Comparison of ENCODE assay signal across 17 mouse cellular contexts in the genomic region with DNA sequence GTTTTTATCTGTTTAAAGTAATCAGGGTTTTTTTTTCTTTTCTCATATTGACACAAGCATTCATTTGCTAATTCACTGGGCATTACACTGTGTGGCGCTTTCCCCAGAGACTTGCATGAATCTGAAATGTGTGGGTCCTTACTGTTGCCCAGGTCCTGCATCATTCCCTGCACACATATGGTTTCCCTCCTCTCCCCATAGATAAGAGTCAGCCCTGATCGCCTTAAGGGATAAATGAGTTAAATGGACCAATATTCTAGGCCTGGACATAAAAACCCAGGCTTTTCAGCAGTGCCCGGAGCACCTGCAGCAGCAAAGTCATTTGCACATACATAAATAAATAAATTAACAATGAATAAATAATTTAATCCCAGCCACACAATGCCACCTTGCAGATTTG. TPM values are rescaled to one million over a fixed set of nuclear protein-coding genes. Genes with fewer than 3 reads are reported as not detected.
"Had no signal": no experiment of that assay in that cellular context is flagged by ENCODE, and none has a peak within 500 bp of the region (broad histone marks: within the 10 kb centered on the region; RNA-seq: fewer than 3 reads in every experiment).

No protein-coding gene starts in this region.

- ATAC-seq: lung, postnatal 0 days had no signal

- H3K4me3 ChIP-seq: left cerebral cortex, adult 2 months; limb, embryonic 10.5 days; liver, embryonic 15.5 days; stomach, embryonic 15.5 days had no signal

- DNase-seq: lung, adult 2 months; lung, postnatal 36 days; right cerebral cortex, postnatal 14 days; thymus, adult 2 months; thymus, postnatal 25 days had no signal

- H3K4me2 ChIP-seq: liver, embryonic 11.5 days; liver, embryonic 15.5 days; stomach, embryonic 15.5 days had no signal

- H3K4me1 ChIP-seq: limb, embryonic 10.5 days; liver, embryonic 15.5 days; stomach, embryonic 15.5 days had no signal

- H3K9me3 ChIP-seq: limb, embryonic 10.5 days; liver, embryonic 15.5 days; stomach, embryonic 15.5 days had no signal

- H3K36me3 ChIP-seq: limb, embryonic 10.5 days; liver, embryonic 15.5 days; stomach, embryonic 15.5 days had no signal

- H3K9ac ChIP-seq: liver, embryonic 15.5 days; stomach, embryonic 15.5 days had no signal

- H3K27ac ChIP-seq: left cerebral cortex, adult 2 months; limb, embryonic 10.5 days; liver, embryonic 15.5 days; stomach, embryonic 15.5 days had no signal

- H3K27me3 ChIP-seq: liver, embryonic 15.5 days; stomach, embryonic 15.5 days had no signal

RNA-seq across cellular contexts. Expression of a gene that starts 24.3 kb away (rescaled TPM):
- total RNA-seq: layer of hippocampus, postnatal 25 days; left cerebral cortex, adult 2 months; left cerebral cortex, postnatal 14 days; megakaryocyte progenitor cell, adult 5-6 weeks had no signal
- polyA plus RNA-seq: kidney, embryonic 16.5 days; limb, embryonic 10.5 days; liver, embryonic 11.5 days; liver, embryonic 15.5 days; lung, adult 2 months; lung, postnatal 0 days; spleen, adult 2 months; thymus, adult 2 months; urinary bladder, adult 2 months had no signal
